Comparison of ENCODE assay signal across 22 mouse cellular contexts in the genomic region with DNA sequence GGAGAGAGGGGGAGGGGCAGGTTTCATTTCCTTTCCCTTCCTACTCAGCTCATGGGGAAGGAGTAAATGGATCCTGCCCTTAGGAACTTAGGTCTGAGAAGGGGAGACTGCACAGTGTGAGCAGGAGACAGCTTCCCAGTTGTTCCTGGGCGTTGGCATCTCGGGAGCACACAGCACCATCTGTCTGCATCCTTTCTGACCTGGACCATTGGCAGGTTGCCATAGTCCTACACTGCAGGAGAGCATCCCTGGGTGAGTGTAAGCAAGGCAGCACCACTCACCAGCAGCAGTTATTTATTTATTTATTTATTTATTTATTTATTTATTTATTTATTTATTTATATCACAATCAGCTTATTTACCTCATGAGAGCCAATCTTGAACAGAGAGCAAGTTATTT. TPM values are rescaled to one million over a fixed set of nuclear protein-coding genes. Genes with fewer than 3 reads are reported as not detected.
DNase-seq lines count a peak whose midpoint lies in the region; ATAC-seq and TF ChIP-seq lines count a peak whose summit lies in the region.
"Had no signal": no experiment of that assay in that cellular context is flagged by ENCODE, and none has a peak within 500 bp of the region (broad histone marks: within the 10 kb centered on the region; RNA-seq: fewer than 3 reads in every experiment).

No protein-coding gene starts in this region.

- no peak for TF ChIP-seq CTCF in hindbrain, postnatal 0 days (IDR thresholded peaks at IDR 0.05; ENCODE audit: low read depth)

- H3K27me3 ChIP-seq in hindbrain, embryonic 13.5 days = no peaks in the 10 kb centered on the region
- H3K27me3 ChIP-seq in hindbrain, postnatal 0 days (ENCODE audit: insufficient read depth, low read length) = no peaks in the 10 kb centered on the region
- no peaks in the 10 kb centered on the region for H3K27me3 ChIP-seq in neural tube, embryonic 13.5 days
- H3K27me3 ChIP-seq in embryonic facial prominence, embryonic 12.5 days = no peaks in the 10 kb centered on the region
- H3K27me3 ChIP-seq: limb, embryonic 15.5 days had no signal

- no peaks in the 10 kb centered on the region for H3K9me3 ChIP-seq in hindbrain, embryonic 13.5 days
- no peaks in the 10 kb centered on the region for H3K9me3 ChIP-seq in hindbrain, postnatal 0 days (ENCODE audit: low read length)
- H3K9me3 ChIP-seq in neural tube, embryonic 13.5 days = no peaks in the 10 kb centered on the region
- no peaks in the 10 kb centered on the region for H3K9me3 ChIP-seq in embryonic facial prominence, embryonic 12.5 days
- H3K9me3 ChIP-seq: heart, embryonic 10.5 days; limb, embryonic 15.5 days had no signal

- no peaks in the 10 kb centered on the region for H3K36me3 ChIP-seq in hindbrain, embryonic 13.5 days
- H3K36me3 ChIP-seq in hindbrain, postnatal 0 days (ENCODE audit: insufficient read depth, low read length) = no peaks in the 10 kb centered on the region
- H3K36me3 ChIP-seq in neural tube, embryonic 13.5 days = no peaks in the 10 kb centered on the region
- H3K36me3 ChIP-seq in embryonic facial prominence, embryonic 12.5 days = no peaks in the 10 kb centered on the region
- H3K36me3 ChIP-seq: heart, embryonic 10.5 days; limb, embryonic 15.5 days had no signal

- no peak overlapping the region for H3K9ac ChIP-seq in hindbrain, embryonic 13.5 days
- H3K9ac ChIP-seq in hindbrain, postnatal 0 days (replicated peaks; ENCODE audit: low read length) = no peak overlapping the region
- no peak overlapping the region for H3K9ac ChIP-seq in neural tube, embryonic 13.5 days
- H3K9ac ChIP-seq in embryonic facial prominence, embryonic 12.5 days = no peak overlapping the region
- H3K9ac ChIP-seq: limb, embryonic 15.5 days had no signal

- no peak overlapping the region for H3K4me3 ChIP-seq in hindbrain, embryonic 13.5 days
- no peak overlapping the region for H3K4me3 ChIP-seq in hindbrain, postnatal 0 days (ENCODE audit: low read length)
- no peak overlapping the region for H3K4me3 ChIP-seq in neural tube, embryonic 13.5 days
- H3K4me3 ChIP-seq in embryonic facial prominence, embryonic 12.5 days = no peak overlapping the region
- H3K4me3 ChIP-seq: erythroblast, embryonic 14.5 days; heart, embryonic 10.5 days; limb, embryonic 15.5 days had no signal

- peak; percentile 31 to 45 for DNase-seq in cerebellum, postnatal 14 days
- DNase-seq in cerebellum, adult 8-10 months = no peak
- no peak for DNase-seq in hindbrain, postnatal 0 days (ENCODE audit: low spot score)
- no peak for DNase-seq in neural tube, embryonic 10.5 days (ENCODE audit: extremely low spot score, low spot score)
- DNase-seq: adrenal gland, postnatal 25 days; B cell, adult 2 months; gastrocnemius, postnatal 25 days; heart, postnatal 10 days; kidney, adult 9 months; kidney, postnatal 36 days; layer of hippocampus, adult 9-11 months; lung, adult 18-20 months; right cerebral cortex, postnatal 25 days; thymus, postnatal 36 days had no signal

- WGBS in hindbrain, embryonic 13.5 days = 59% methylated on average over 2 of the region's 2 CpGs
- WGBS in hindbrain, postnatal 0 days = 39% methylated on average over 2 of the region's 2 CpGs
- 44% methylated on average over 2 of the region's 2 CpGs for WGBS in neural tube, embryonic 13.5 days
- WGBS in embryonic facial prominence, embryonic 12.5 days = 80% methylated on average over 2 of the region's 2 CpGs

- 0 out of 2 replicates have a peak, but pooled peaks have one; percentile 41 for ATAC-seq in hindbrain, embryonic 13.5 days (ENCODE audit: low FRiP score)
- no peak for ATAC-seq in hindbrain, postnatal 0 days
- ATAC-seq in neural tube, embryonic 13.5 days (ENCODE audit: low read depth) = 0 out of 2 replicates have a peak, but pooled peaks have one; percentile 24
- 0 out of 2 replicates have a peak, but pooled peaks have one; percentile 24 for ATAC-seq in embryonic facial prominence, embryonic 12.5 days (ENCODE audit: insufficient number of reproducible peaks, insufficient read depth, low FRiP score, low TSS enrichment)
- ATAC-seq in CD4-positive, CD25-positive, alpha-beta regulatory T cell, adult 4 months = no peak
- ATAC-seq: inflammation-experienced regulatory T-cells, adult 6 months had no signal

- H3K4me1 ChIP-seq in hindbrain, embryonic 13.5 days (replicated peaks) = peaks cover 4% of the 10 kb centered on the region
- H3K4me1 ChIP-seq in hindbrain, postnatal 0 days (ENCODE audit: insufficient read depth, low read length) = no peaks in the 10 kb centered on the region
- peaks cover 4% of the 10 kb centered on the region; the same call in 1 of the 2 replicates for H3K4me1 ChIP-seq in neural tube, embryonic 13.5 days (replicated peaks)
- no peaks in the 10 kb centered on the region for H3K4me1 ChIP-seq in embryonic facial prominence, embryonic 12.5 days
- H3K4me1 ChIP-seq: heart, embryonic 10.5 days; limb, embryonic 15.5 days had no signal

- no peak overlapping the region; the same call in 1 of the 2 replicates for H3K27ac ChIP-seq in hindbrain, embryonic 13.5 days
- no peak overlapping the region for H3K27ac ChIP-seq in hindbrain, postnatal 0 days
- H3K27ac ChIP-seq in neural tube, embryonic 13.5 days (replicated peaks) = no peak overlapping the region
- H3K27ac ChIP-seq in embryonic facial prominence, embryonic 12.5 days = no peak overlapping the region
- H3K27ac ChIP-seq: heart, embryonic 10.5 days; limb, embryonic 15.5 days had no signal

- H3K4me2 ChIP-seq in hindbrain, embryonic 13.5 days = no peak overlapping the region
- H3K4me2 ChIP-seq in hindbrain, postnatal 0 days (ENCODE audit: low read depth, low read length) = no peak overlapping the region
- H3K4me2 ChIP-seq in neural tube, embryonic 13.5 days = no peak overlapping the region
- no peak overlapping the region for H3K4me2 ChIP-seq in embryonic facial prominence, embryonic 12.5 days (replicated peaks)
- H3K4me2 ChIP-seq: limb, embryonic 15.5 days had no signal

RNA-seq across cellular contexts. Expression of a gene that starts 12.4 kb away (rescaled TPM):
- 6.4 and 6.5 TPM in 2 replicates for polyA plus RNA-seq in hindbrain, embryonic 13.5 days (2015; fragmentation: Nextera tagmentation; extraction: Ambion mirVana)
- total RNA-seq in hindbrain, postnatal 0 days (2014; rRNA removed) = 27.7 and 36.9 TPM in 2 replicates
- 6.5 TPM in 2 replicates for polyA plus RNA-seq in hindbrain, postnatal 0 days (2015; fragmentation: Nextera tagmentation; extraction: Ambion mirVana)
- 4.2 and 5.1 TPM in 2 replicates for polyA plus RNA-seq in neural tube, embryonic 13.5 days (2015; fragmentation: Nextera tagmentation; extraction: Ambion mirVana)
- 1.9 and 2.1 TPM in 2 replicates for polyA plus RNA-seq in embryonic facial prominence, embryonic 12.5 days (2016; fragmentation: Nextera tagmentation; extraction: Ambion mirVana)
- under 1 TPM in 1 of 2 experiments, not detected in 1; 0.24 TPM for polyA plus RNA-seq in CD4-positive, CD25-positive, alpha-beta regulatory T cell, adult 4 months (2017; shearing (Covaris generic))
- total RNA-seq: adrenal gland, postnatal 25 days had no signal
- polyA plus RNA-seq: erythroblast, embryonic 14.5 days; inflammation-experienced regulatory T-cells, adult 6 months had no signal

RNA-seq across cellular contexts. Expression of a gene that starts 16.5 kb away (rescaled TPM):
- polyA plus RNA-seq in hindbrain, embryonic 13.5 days (2015; fragmentation: Nextera tagmentation; extraction: Ambion mirVana) = 55.6 and 63.7 TPM in 2 replicates
- 42.1 and 92.6 TPM in 2 replicates for total RNA-seq in hindbrain, postnatal 0 days (2014; rRNA removed)
- polyA plus RNA-seq in hindbrain, postnatal 0 days (2015; fragmentation: Nextera tagmentation; extraction: Ambion mirVana) = 67.9 and 71.9 TPM in 2 replicates
- 63.4 and 68.7 TPM in 2 replicates for polyA plus RNA-seq in neural tube, embryonic 13.5 days (2015; fragmentation: Nextera tagmentation; extraction: Ambion mirVana)
- polyA plus RNA-seq in embryonic facial prominence, embryonic 12.5 days (2016; fragmentation: Nextera tagmentation; extraction: Ambion mirVana) = 58.4 and 61.8 TPM in 2 replicates
- polyA plus RNA-seq in CD4-positive, CD25-positive, alpha-beta regulatory T cell, adult 4 months (2017; shearing (Covaris generic)) = 10 to 100 TPM; 38.4 to 40.9 TPM

RNA-seq across cellular contexts. Expression of a gene that starts 48.1 kb away (rescaled TPM):
- 44.9 and 46.1 TPM in 2 replicates for polyA plus RNA-seq in hindbrain, embryonic 13.5 days (2015; fragmentation: Nextera tagmentation; extraction: Ambion mirVana)
- 60.9 and 68.5 TPM in 2 replicates for total RNA-seq in hindbrain, postnatal 0 days (2014; rRNA removed)
- polyA plus RNA-seq in hindbrain, postnatal 0 days (2015; fragmentation: Nextera tagmentation; extraction: Ambion mirVana) = 62.5 and 63.3 TPM in 2 replicates
- polyA plus RNA-seq in neural tube, embryonic 13.5 days (2015; fragmentation: Nextera tagmentation; extraction: Ambion mirVana) = 46.9 and 51.2 TPM in 2 replicates
- polyA plus RNA-seq in embryonic facial prominence, embryonic 12.5 days (2016; fragmentation: Nextera tagmentation; extraction: Ambion mirVana) = 40.5 and 45.1 TPM in 2 replicates
- 10 to 100 TPM; 40.3 to 48.1 TPM for polyA plus RNA-seq in CD4-positive, CD25-positive, alpha-beta regulatory T cell, adult 4 months (2017; shearing (Covaris generic))

RNA-seq across cellular contexts. Expression of a gene that starts 54.9 kb away (rescaled TPM):
- 0.09 and 0.25 TPM in 2 replicates for polyA plus RNA-seq in hindbrain, embryonic 13.5 days (2015; fragmentation: Nextera tagmentation; extraction: Ambion mirVana)
- 0.40 and 0.68 TPM in 2 replicates for total RNA-seq in hindbrain, postnatal 0 days (2014; rRNA removed)
- 0.13 and 0.19 TPM in 2 replicates for polyA plus RNA-seq in hindbrain, postnatal 0 days (2015; fragmentation: Nextera tagmentation; extraction: Ambion mirVana)
- polyA plus RNA-seq in neural tube, embryonic 13.5 days (2015; fragmentation: Nextera tagmentation; extraction: Ambion mirVana) = 0.06 TPM in 1 of 2 replicates, not detected in the other
- 0.11 and 0.19 TPM in 2 replicates for polyA plus RNA-seq in embryonic facial prominence, embryonic 12.5 days (2016; fragmentation: Nextera tagmentation; extraction: Ambion mirVana)
- not detected for polyA plus RNA-seq in CD4-positive, CD25-positive, alpha-beta regulatory T cell, adult 4 months (2017; shearing (Covaris generic))
- total RNA-seq: gastrocnemius, postnatal 25 days had no signal
- polyA plus RNA-seq: erythroblast, embryonic 14.5 days had no signal

Comparison
In these comparisons a context has a peak if more than half of its experiments do, and no peak if none do; other contexts are left out.
1. DNase-seq: peak in cerebellum, postnatal 14 days (2 of 2); none in cerebellum, adult 8-10 months (single experiment), hindbrain, postnatal 0 days (single experiment) and neural tube, embryonic 10.5 days (single experiment).
2. ATAC-seq: peak in hindbrain, embryonic 13.5 days (single experiment), neural tube, embryonic 13.5 days (single experiment) and embryonic facial prominence, embryonic 12.5 days (single experiment); none in hindbrain, postnatal 0 days (single experiment) and CD4-positive, CD25-positive, alpha-beta regulatory T cell, adult 4 months (single experiment).